Mouse (Mus musculus): ENCODE measurements around the gene Hhat.

- TF ChIP-seq POLR2A (IDR thresholded peaks at IDR 0.05; ENCODE audit: low read depth, low read length) (no peak), CTCF (IDR thresholded peaks at IDR 0.05; ENCODE audit: borderline replicate concordance, insufficient read depth, low read length) (no peak)
Observed at GRCm38 (mm10) chr1:192781256-192781655, 10.2 kb upstream of the Hhat start.
